Mouse (Mus musculus) duodenum, adult 2 months (tissue): ENCODE data around the gene Ddc. TPM values are rescaled to one million over a fixed set of nuclear protein-coding genes. Genes with fewer than 3 reads are reported as not detected.

Experiments used
- polyA plus RNA-seq: library from polyadenylated mRNA; depleted of rRNA; stranded (reverse); fragments of >200 nt; gene quantifications from 2 replicates; pipeline ENCODE4 v1.2.3, GENCODE M21; 2012; ENCODE audit warnings: low replicate concordance; rRNA removed

The Ddc gene
- polyA plus RNA-seq = 83.8 and 97.1 TPM in 2 replicates

DNA sequence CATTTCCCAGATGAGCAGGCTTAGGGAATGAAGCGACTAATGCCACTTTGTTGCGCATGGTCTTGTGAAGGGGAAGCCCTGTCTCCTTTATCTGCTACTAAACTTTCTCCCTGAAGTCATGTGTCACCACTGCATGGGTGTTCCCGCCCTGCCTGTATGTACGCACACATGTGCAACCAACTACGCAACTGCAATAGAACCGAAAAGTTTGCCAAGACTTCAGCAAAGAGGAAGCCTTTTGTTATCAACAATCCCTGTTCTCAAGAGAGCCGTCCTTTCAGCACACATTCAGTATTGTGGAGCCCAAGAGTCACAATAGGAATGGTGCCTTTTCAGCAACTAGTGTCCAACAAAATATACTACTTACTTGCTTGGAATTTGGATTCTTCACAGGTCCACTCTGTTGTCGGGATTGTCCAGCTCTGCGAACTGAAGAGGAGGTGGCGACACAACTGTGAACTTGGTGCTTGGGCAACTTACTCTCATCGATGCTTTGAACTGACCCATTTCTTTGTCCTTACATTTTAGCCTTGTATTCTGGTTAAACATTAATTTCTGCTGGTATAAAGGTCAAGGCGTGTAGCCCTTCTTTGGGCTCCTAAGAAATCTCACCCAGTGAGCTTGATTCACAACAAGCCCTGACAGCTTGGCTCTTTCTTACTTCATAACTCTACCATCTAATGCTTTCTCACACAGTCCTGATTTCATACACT lies at the start of gene Ddc:
Gene Ddc, minus strand, starts transcription at position 500 of the 713 bp plus-strand sequence.

DNA sequence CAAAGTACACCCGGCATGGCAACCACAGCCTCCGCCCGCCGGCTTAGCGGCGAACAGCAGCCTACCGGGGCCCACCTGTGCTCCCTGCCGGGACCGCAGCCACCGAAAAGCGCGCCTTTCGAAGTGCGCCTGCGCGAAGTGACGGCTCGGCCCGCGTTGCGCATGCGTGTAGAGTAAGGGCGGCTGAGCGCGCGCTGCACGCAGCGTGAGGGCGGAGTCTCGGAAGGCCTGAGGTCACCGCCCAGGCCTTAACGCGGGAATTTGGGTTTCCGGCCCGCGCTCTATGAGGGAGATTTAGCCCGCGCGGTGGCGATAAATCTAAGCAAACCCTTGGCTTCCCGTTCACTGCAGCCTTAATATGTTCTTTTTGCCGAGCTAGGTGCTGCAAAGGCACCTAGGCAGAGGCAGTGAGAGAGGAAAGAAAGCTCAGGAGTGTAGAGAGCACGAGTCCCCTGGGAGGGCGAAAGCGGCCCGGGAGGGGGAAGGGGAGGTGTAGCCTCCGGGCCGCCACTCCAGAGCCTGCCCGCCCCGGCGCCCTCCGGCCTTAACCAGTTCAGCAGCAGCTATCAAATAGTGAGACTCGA lies 89.0 kb downstream of the Ddc start, which contains the start of gene Fignl1:
Gene Fignl1, minus strand, starts transcription at position 143 of the 584 bp plus-strand sequence.

Other genes with a start within 250 kb of the Ddc start
- gene Ikzf1, start 213.1 kb downstream of the Ddc start, polyA plus RNA-seq = 8.2 and 10.6 TPM in 2 replicates
- gene Fignl1, start 89.2 kb downstream of the Ddc start, polyA plus RNA-seq = 0.05 and 0.82 TPM in 2 replicates
- gene Grb10, start 140.5 kb upstream of the Ddc start, polyA plus RNA-seq = 2.0 and 2.4 TPM in 2 replicates